9 mouse cellular contexts compared by ENCODE assay signal in the genomic region with DNA sequence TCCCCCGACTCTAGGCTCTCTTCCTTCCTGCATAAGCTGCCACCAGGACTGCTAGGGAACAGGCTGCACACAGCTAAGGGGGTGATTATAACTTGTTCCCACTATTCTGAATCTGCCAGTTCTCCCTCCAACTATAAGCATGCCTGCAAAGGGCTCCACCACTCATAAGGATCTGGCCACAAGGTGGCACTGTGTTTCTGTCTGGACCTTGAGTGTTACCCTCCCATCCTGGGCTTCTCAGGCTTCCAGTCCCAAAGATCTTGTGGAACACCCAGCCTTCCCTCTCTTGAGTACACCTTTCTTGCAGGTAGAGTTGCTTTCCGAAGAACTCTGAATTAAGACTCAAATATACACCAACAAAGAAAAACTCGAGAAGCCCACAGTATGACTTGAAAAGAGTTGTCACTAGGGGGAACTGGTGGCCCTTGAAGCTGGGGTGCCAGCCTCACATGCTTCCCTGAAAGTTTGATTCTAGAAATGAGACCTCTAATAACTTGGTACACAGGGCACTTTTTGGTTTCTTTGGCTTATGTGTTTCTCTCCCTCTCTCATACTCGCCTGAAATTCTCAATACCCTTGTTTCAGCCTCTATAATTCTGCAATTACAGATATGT. TPM values are rescaled to one million over a fixed set of nuclear protein-coding genes. Genes with fewer than 3 reads are reported as not detected.
DNase-seq lines count a peak whose midpoint lies in the region; ATAC-seq and TF ChIP-seq lines count a peak whose summit lies in the region.
"Had no signal": no experiment of that assay in that cellular context is flagged by ENCODE, and none has a peak within 500 bp of the region (broad histone marks: within the 10 kb centered on the region; RNA-seq: fewer than 3 reads in every experiment).

No protein-coding gene starts in this region.

- TF ChIP-seq CTCF in hindbrain, postnatal 0 days (IDR thresholded peaks at IDR 0.05; ENCODE audit: low read depth): peak; percentile 90

- no peaks in the 10 kb centered on the region for H3K27me3 ChIP-seq in hindbrain, postnatal 0 days (ENCODE audit: insufficient read depth, low read length)

- WGBS in hindbrain, postnatal 0 days: 32% methylated on average over 4 of the region's 4 CpGs

- H3K4me2 ChIP-seq in hindbrain, postnatal 0 days (ENCODE audit: low read depth, low read length): no peak overlapping the region

- peaks cover 10% of the 10 kb centered on the region; the same call in 1 of the 2 replicates for H3K36me3 ChIP-seq in hindbrain, postnatal 0 days (ENCODE audit: insufficient read depth, low read length)

- H3K4me3 ChIP-seq in hindbrain, postnatal 0 days (ENCODE audit: low read length): no peak overlapping the region
- H3K4me3 ChIP-seq: myocyte had no signal

- peak; percentile 68 for DNase-seq in T-cell, adult 2 months (ENCODE audit: low spot score)
- peak; percentile 95 for DNase-seq in cerebellum, postnatal 14 days
- peak; percentile 86 for DNase-seq in frontal cortex, postnatal 25 days (ENCODE audit: low spot score in 2 of 2)
- DNase-seq in hindbrain, postnatal 0 days (ENCODE audit: low spot score): peak; percentile 93
- DNase-seq in left cerebral cortex, adult 11 months (ENCODE audit: low spot score): peak; percentile 70
- peak; percentile 70 to 88 for DNase-seq in lung, postnatal 4 days
- DNase-seq in right cerebral cortex, adult 2 months (ENCODE audit: low spot score in 2 of 2): peak; percentile 92 to 93
- peak; percentile 66 for DNase-seq in urinary bladder, postnatal 10 days (ENCODE audit: low spot score)

- H3K4me1 ChIP-seq in hindbrain, postnatal 0 days (ENCODE audit: insufficient read depth, low read length): no peaks in the 10 kb centered on the region

- no peak overlapping the region for H3K9ac ChIP-seq in hindbrain, postnatal 0 days (replicated peaks; ENCODE audit: low read length)

- no peak overlapping the region for H3K27ac ChIP-seq in hindbrain, postnatal 0 days

- H3K9me3 ChIP-seq in hindbrain, postnatal 0 days (ENCODE audit: low read length): no peaks in the 10 kb centered on the region

- ATAC-seq in hindbrain, postnatal 0 days: peak; percentile 78; the same call in 1 of the 2 replicates

RNA-seq across cellular contexts. Expression of a gene that starts 12.8 kb away (rescaled TPM):
- total RNA-seq in hindbrain, postnatal 0 days (2014; rRNA removed): 49.0 and 62.1 TPM in 2 replicates
- 24.1 and 26.2 TPM in 2 replicates for polyA plus RNA-seq in hindbrain, postnatal 0 days (2015; fragmentation: Nextera tagmentation; extraction: Ambion mirVana)

RNA-seq across cellular contexts. Expression of a gene that starts 27.5 kb away (rescaled TPM):
- 13.0 and 14.7 TPM in 2 replicates for total RNA-seq in hindbrain, postnatal 0 days (2014; rRNA removed)
- 70.7 TPM in 2 replicates for polyA plus RNA-seq in hindbrain, postnatal 0 days (2015; fragmentation: Nextera tagmentation; extraction: Ambion mirVana)

RNA-seq across cellular contexts. Expression of a gene that starts 28.0 kb away (rescaled TPM):
- total RNA-seq in hindbrain, postnatal 0 days (2014; rRNA removed): 66.3 and 85.3 TPM in 2 replicates
- 37.5 and 40.6 TPM in 2 replicates for polyA plus RNA-seq in hindbrain, postnatal 0 days (2015; fragmentation: Nextera tagmentation; extraction: Ambion mirVana)
